Mouse (Mus musculus) ES-Bruce4 (cell line): ENCODE measurements around the gene Smn1. TPM values are rescaled to one million over a fixed set of nuclear protein-coding genes. Genes with fewer than 3 reads are reported as not detected.
A peak's percentile ranks its signal among the peaks of the same experiment; 100 is the strongest.
"Not testable (repeated sequence)": the region's sequence is repeated elsewhere in the genome, so short reads cannot be mapped to it uniquely, and the experiment has no call there.

Experiments
- H3K27ac ChIP-seq: 2 replicates; pipeline ENCODE4 v1.5.1; 2012; ENCODE audit warnings: low read length, inconsistent platforms; ENCODE audit not compliant: insufficient read depth
- H3K27me3 ChIP-seq: 2 replicates; pipeline ENCODE4 v1.6.1; 2012; ENCODE audit warnings: mild to moderate bottlenecking, low read length, inconsistent platforms; ENCODE audit not compliant: control insufficient read depth, poor library complexity, insufficient read depth, severe bottlenecking
- H3K36me3 ChIP-seq: 2 replicates; pipeline ENCODE4 v1.6.1; 2012; ENCODE audit warnings: inconsistent platforms, mild to moderate bottlenecking, low read length, moderate library complexity; ENCODE audit not compliant: control insufficient read depth, poor library complexity, insufficient read depth, severe bottlenecking
- H3K4me1 ChIP-seq: one replicate; pipeline ENCODE4 v1.8.1; 2011; ENCODE audit warnings: low read length; ENCODE audit not compliant: control insufficient read depth, insufficient read depth
- H3K4me3 ChIP-seq: 2 replicates; pipeline ENCODE4 v1.5.1; 2011; ENCODE audit warnings: low read depth, mild to moderate bottlenecking, low read length
- H3K9ac ChIP-seq: 2 replicates; pipeline ENCODE4 v1.6.1; 2012; ENCODE audit warnings: low read depth, mild to moderate bottlenecking, inconsistent platforms; ENCODE audit not compliant: poor library complexity, severe bottlenecking
- H3K9me3 ChIP-seq: replicated peaks from 2 replicates; pipeline ENCODE4 v1.6.1; 2012; ENCODE audit warnings: mild to moderate bottlenecking, low read length, inconsistent platforms; ENCODE audit not compliant: control insufficient read depth, poor library complexity, insufficient read depth, severe bottlenecking
- CTCF ChIP-seq: IDR thresholded peaks from one replicate; pipeline ENCODE4 v1.8.1; 2011; ENCODE audit warnings: low read depth, low read length
- EP300 ChIP-seq: IDR thresholded peaks from 2 replicates; pipeline ENCODE4 v1.6.1; 2011; ENCODE audit warnings: low read depth, low read length; ENCODE audit not compliant: insufficient read depth
- POLR2A ChIP-seq: IDR thresholded peaks from one replicate; pipeline ENCODE4 v1.8.1; 2011; ENCODE audit warnings: low read length; ENCODE audit not compliant: insufficient read depth
- polyA plus RNA-seq: library from polyadenylated mRNA; stranded (reverse); fragments of >200 nt; gene quantifications from 2 replicates; pipeline ENCODE4 v1.2.4, GENCODE M21; 2011; ENCODE audit warnings: low read depth; ENCODE audit not compliant: missing spikeins, insufficient read depth, insufficient read length

Gene Smn1
- polyA plus RNA-seq, 1 experiment: 77.7 TPM

- Histone ChIP-seq H3K4me3 (no peak overlapping the region), H3K4me1 (no peaks in the 10 kb centered on the region), H3K27ac (no peak overlapping the region), H3K27me3 (peaks cover 4% of the 10 kb centered on the region; the same call in 1 of the 2 replicates), H3K36me3 (no peaks in the 10 kb centered on the region), H3K9me3 (no peaks in the 10 kb centered on the region), H3K9ac (no peak overlapping the region)
- TF ChIP-seq CTCF (no peak), POLR2A (no peak), EP300 (no peak)
Observed at GRCm38 (mm10) chr13:100112218-100112972, 12.3 kb upstream of the Smn1 start.

GRCm38 (mm10) chr13:100123970-100124369 is 682 bp upstream of the Smn1 start:
- no peaks in the 10 kb centered on the region for H3K27me3 ChIP-seq
- no peak overlapping the region for H3K27ac ChIP-seq
- H3K9me3 ChIP-seq: no peaks in the 10 kb centered on the region
- H3K4me1 ChIP-seq: no peaks in the 10 kb centered on the region
- TF ChIP-seq EP300 (no peak), POLR2A (no peak), CTCF (no peak)
- H3K36me3 ChIP-seq: peaks cover 19% of the 10 kb centered on the region
- H3K9ac ChIP-seq: peak overlapping the region; percentile 83
- peak overlapping the region; percentile 94; the same call in 1 of the 2 replicates for H3K4me3 ChIP-seq

- H3K4me1 ChIP-seq: no peaks in the 10 kb centered on the region
- H3K36me3 ChIP-seq: peaks cover 23% of the 10 kb centered on the region
- no peak for TF ChIP-seq EP300
- TF ChIP-seq CTCF: no peak
- no peak for TF ChIP-seq POLR2A
- H3K27ac ChIP-seq: no peak overlapping the region
- H3K27me3 ChIP-seq: no peaks in the 10 kb centered on the region
- H3K9ac ChIP-seq: peak overlapping the region; percentile 83
- peak overlapping the region; percentile 94 for H3K4me3 ChIP-seq
- no peaks in the 10 kb centered on the region for H3K9me3 ChIP-seq
Observed at GRCm38 (mm10) chr13:100125258-100125643, 599 bp downstream of the Smn1 start.

GRCm38 (mm10) chr13:100141646-100142314 is 17.1 kb downstream of the Smn1 start:
- Histone ChIP-seq H3K27ac (no peak overlapping the region), H3K27me3 (no peaks in the 10 kb centered on the region), H3K4me1 (no peaks in the 10 kb centered on the region), H3K9ac (no peak overlapping the region), H3K4me3 (no peak overlapping the region), H3K9me3 (no peaks in the 10 kb centered on the region), H3K36me3 (peaks cover 14% of the 10 kb centered on the region)
- TF ChIP-seq EP300: no peak
- TF ChIP-seq CTCF: no peak
- no peak for TF ChIP-seq POLR2A

GRCm38 (mm10) chr13:100152659-100153058 is 28.0 kb downstream of the Smn1 start:
- Histone ChIP-seq H3K36me3 (no peaks in the 10 kb centered on the region), H3K4me3 (no peak overlapping the region), H3K4me1 (no peaks in the 10 kb centered on the region), H3K9me3 (peaks cover 5% of the 10 kb centered on the region; the same call in 1 of the 2 replicates), H3K9ac (no peak overlapping the region), H3K27ac (no peak overlapping the region), H3K27me3 (no peaks in the 10 kb centered on the region; the same call in 1 of the 2 replicates)
- TF ChIP-seq CTCF (no peak), EP300 (no peak), POLR2A (no peak)

GRCm38 (mm10) chr13:100156624-100157023 is 32.0 kb downstream of the Smn1 start:
- TF ChIP-seq EP300 (no peak), CTCF (no peak), POLR2A (no peak)
- H3K36me3 ChIP-seq: no peaks in the 10 kb centered on the region
- no peak overlapping the region for H3K27ac ChIP-seq

GRCm38 (mm10) chr13:100161171-100161870 is 36.7 kb downstream of the Smn1 start:
- not testable (repeated sequence) for H3K27ac ChIP-seq, H3K4me3 ChIP-seq, H3K36me3 ChIP-seq, H3K4me1 ChIP-seq, H3K27me3 ChIP-seq, H3K9ac ChIP-seq
- H3K9me3 ChIP-seq: peaks cover 12% of the 10 kb centered on the region

More at GRCm38 (mm10) chr13:100156624-100157023, 32.0 kb downstream of the Smn1 start:
- no peak overlapping the region for H3K9ac ChIP-seq
- no peak overlapping the region for H3K4me3 ChIP-seq
- no peaks in the 10 kb centered on the region for H3K4me1 ChIP-seq
- H3K27me3 ChIP-seq: no peaks in the 10 kb centered on the region
- H3K9me3 ChIP-seq: peaks cover 12% of the 10 kb centered on the region

- H3K4me1 ChIP-seq, H3K36me3 ChIP-seq: not testable (repeated sequence)
Observed at GRCm38 (mm10) chr13:100162467-100162866, 37.8 kb downstream of the Smn1 start.

More at GRCm38 (mm10) chr13:100162467-100162866, 37.8 kb downstream of the Smn1 start:
- H3K9ac ChIP-seq, H3K27me3 ChIP-seq, H3K9me3 ChIP-seq, H3K27ac ChIP-seq, H3K4me3 ChIP-seq: not testable (repeated sequence)
